Mouse (Mus musculus): ENCODE data around the gene Cyp2d26. TPM values are rescaled to one million over a fixed set of nuclear protein-coding genes. Genes with fewer than 3 reads are reported as not detected.
A peak's percentile ranks its signal among the peaks of the same experiment; 100 is the strongest.

The Cyp2d26 gene
- polyA plus RNA-seq, 1 experiment: 780 TPM

- Histone ChIP-seq H3K27ac (ENCODE audit: insufficient read depth, low read depth, low read length) (no peak overlapping the region), H3K4me1 (ENCODE audit: control insufficient read depth, insufficient read depth, low read length) (no peaks in the 10 kb centered on the region), H3K4me3 (ENCODE audit: insufficient read depth, low read depth, low read length) (no peak overlapping the region), H3K36me3 (ENCODE audit: control insufficient read depth, insufficient read depth, low read length) (no peaks in the 10 kb centered on the region; the same call in 1 of the 2 replicates), H3K27me3 (replicated peaks; ENCODE audit: control insufficient read depth, insufficient read depth, low read length) (no peaks in the 10 kb centered on the region)
- DNase-seq: peak; percentile 75
- WGBS: 56% methylated on average over 4 of the region's 4 CpGs
- TF ChIP-seq POLR2A (IDR thresholded peaks at IDR 0.05; ENCODE audit: low read depth, low read length): no peak
- TF ChIP-seq CTCF (conservative IDR thresholded peaks at IDR 0.05; ENCODE audit: insufficient read depth, insufficient read length, low read depth, low read length): peak; percentile 95
These were observed 20.7 kb upstream of the Cyp2d26 start for GRCm38 (mm10) chr15:82814806-82815205.

GRCm38 (mm10) chr15:82814321-82814720 lies 20.2 kb upstream of the Cyp2d26 start:
- Histone ChIP-seq H3K27me3 (replicated peaks; ENCODE audit: control insufficient read depth, insufficient read depth, low read length) (no peaks in the 10 kb centered on the region), H3K36me3 (ENCODE audit: control insufficient read depth, insufficient read depth, low read length) (no peaks in the 10 kb centered on the region; the same call in 1 of the 2 replicates), H3K4me3 (ENCODE audit: insufficient read depth, low read depth, low read length) (no peak overlapping the region), H3K27ac (ENCODE audit: insufficient read depth, low read depth, low read length) (no peak overlapping the region), H3K4me1 (ENCODE audit: control insufficient read depth, insufficient read depth, low read length) (no peaks in the 10 kb centered on the region)
- DNase-seq: no peak
- TF ChIP-seq POLR2A (IDR thresholded peaks at IDR 0.05; ENCODE audit: low read depth, low read length) (no peak), CTCF (conservative IDR thresholded peaks at IDR 0.05; ENCODE audit: insufficient read depth, insufficient read length, low read depth, low read length) (no peak)
- WGBS: 79% methylated on average over 7 of the region's 7 CpGs

- Histone ChIP-seq H3K4me3 (ENCODE audit: insufficient read depth, low read depth, low read length) (no peak overlapping the region), H3K36me3 (ENCODE audit: control insufficient read depth, insufficient read depth, low read length) (no peaks in the 10 kb centered on the region; the same call in 1 of the 2 replicates), H3K27ac (ENCODE audit: insufficient read depth, low read depth, low read length) (no peak overlapping the region), H3K4me1 (ENCODE audit: control insufficient read depth, insufficient read depth, low read length) (no peaks in the 10 kb centered on the region), H3K27me3 (replicated peaks; ENCODE audit: control insufficient read depth, insufficient read depth, low read length) (no peaks in the 10 kb centered on the region)
- TF ChIP-seq CTCF (conservative IDR thresholded peaks at IDR 0.05; ENCODE audit: insufficient read depth, insufficient read length, low read depth, low read length) (no peak), POLR2A (IDR thresholded peaks at IDR 0.05; ENCODE audit: low read depth, low read length) (no peak)
- 97% methylated on average over 1 of the region's 1 CpGs for WGBS
- no peak for DNase-seq
These were observed 16.5 kb upstream of the Cyp2d26 start for GRCm38 (mm10) chr15:82810556-82810955.

GRCm38 (mm10) chr15:82809511-82809910 lies 15.4 kb upstream of the Cyp2d26 start:
- no peak for TF ChIP-seq CTCF (conservative IDR thresholded peaks at IDR 0.05; ENCODE audit: insufficient read depth, insufficient read length, low read depth, low read length)
- TF ChIP-seq POLR2A (IDR thresholded peaks at IDR 0.05; ENCODE audit: low read depth, low read length): no peak
- Histone ChIP-seq H3K4me1 (ENCODE audit: control insufficient read depth, insufficient read depth, low read length) (no peaks in the 10 kb centered on the region), H3K27me3 (replicated peaks; ENCODE audit: control insufficient read depth, insufficient read depth, low read length) (no peaks in the 10 kb centered on the region), H3K27ac (ENCODE audit: insufficient read depth, low read depth, low read length) (peak overlapping the region; percentile 48; the same call in 1 of the 2 replicates), H3K4me3 (ENCODE audit: insufficient read depth, low read depth, low read length) (no peak overlapping the region), H3K36me3 (ENCODE audit: control insufficient read depth, insufficient read depth, low read length) (no peaks in the 10 kb centered on the region; the same call in 1 of the 2 replicates)
- DNase-seq: peak; percentile 42
- 80% methylated on average over 6 of the region's 6 CpGs for WGBS

GRCm38 (mm10) chr15:82806969-82807763 lies 13.1 kb upstream of the Cyp2d26 start:
- no peak for DNase-seq
- Histone ChIP-seq H3K4me3 (ENCODE audit: insufficient read depth, low read depth, low read length) (no peak overlapping the region), H3K36me3 (ENCODE audit: control insufficient read depth, insufficient read depth, low read length) (no peaks in the 10 kb centered on the region), H3K4me1 (ENCODE audit: control insufficient read depth, insufficient read depth, low read length) (peaks cover 7% of the 10 kb centered on the region; the same call in 1 of the 2 replicates), H3K27ac (ENCODE audit: insufficient read depth, low read depth, low read length) (no peak overlapping the region), H3K27me3 (replicated peaks; ENCODE audit: control insufficient read depth, insufficient read depth, low read length) (no peaks in the 10 kb centered on the region)
- TF ChIP-seq POLR2A (IDR thresholded peaks at IDR 0.05; ENCODE audit: low read depth, low read length): no peak
- TF ChIP-seq CTCF (conservative IDR thresholded peaks at IDR 0.05; ENCODE audit: insufficient read depth, insufficient read length, low read depth, low read length): no peak
- WGBS: 70% methylated on average over 5 of the region's 5 CpGs

GRCm38 (mm10) chr15:82804708-82805639 lies 10.9 kb upstream of the Cyp2d26 start:
- H3K4me3 ChIP-seq (ENCODE audit: insufficient read depth, low read depth, low read length): no peak overlapping the region
- no peaks in the 10 kb centered on the region for H3K27me3 ChIP-seq (replicated peaks; ENCODE audit: control insufficient read depth, insufficient read depth, low read length)
- DNase-seq: peak; percentile 80
- no peaks in the 10 kb centered on the region for H3K36me3 ChIP-seq (ENCODE audit: control insufficient read depth, insufficient read depth, low read length)
- H3K27ac ChIP-seq (ENCODE audit: insufficient read depth, low read depth, low read length): no peak overlapping the region
- peaks cover 7% of the 10 kb centered on the region; the same call in 1 of the 2 replicates for H3K4me1 ChIP-seq (ENCODE audit: control insufficient read depth, insufficient read depth, low read length)
- TF ChIP-seq CTCF (conservative IDR thresholded peaks at IDR 0.05; ENCODE audit: insufficient read depth, insufficient read length, low read depth, low read length) (peak; percentile 85), POLR2A (IDR thresholded peaks at IDR 0.05; ENCODE audit: low read depth, low read length) (no peak)
- WGBS: 79% methylated on average over 5 of the region's 5 CpGs

Measured in kidney, adult 2 months (tissue).